Mouse (Mus musculus): ENCODE data around the gene Antxrl.
A peak's percentile ranks its signal among the peaks of the same experiment; 100 is the strongest.

Antxrl gene

DNA sequence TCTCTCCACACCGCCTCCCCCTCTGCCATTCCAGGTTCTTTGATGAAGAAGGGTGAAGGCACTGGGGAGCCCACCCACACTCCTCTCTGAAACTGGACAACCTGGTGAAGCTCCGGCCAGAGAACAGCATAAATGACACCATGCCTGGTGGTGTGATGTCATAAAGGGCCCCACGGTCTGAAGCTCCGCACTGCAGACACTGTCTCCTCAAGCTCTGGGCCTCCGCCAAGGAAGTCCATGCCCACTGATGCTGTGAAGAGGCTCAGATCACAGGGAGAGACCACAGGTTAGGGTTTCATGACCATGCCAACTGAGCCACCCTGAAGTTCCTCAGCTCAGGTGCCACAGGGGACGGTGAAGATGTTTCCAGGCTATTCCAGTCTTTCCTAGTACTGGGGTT is at the start of gene Antxrl:
Gene Antxrl (plus strand): TSS at position 192 of the 400 bp plus-strand sequence.
- DNase-seq = no peak

DNA sequence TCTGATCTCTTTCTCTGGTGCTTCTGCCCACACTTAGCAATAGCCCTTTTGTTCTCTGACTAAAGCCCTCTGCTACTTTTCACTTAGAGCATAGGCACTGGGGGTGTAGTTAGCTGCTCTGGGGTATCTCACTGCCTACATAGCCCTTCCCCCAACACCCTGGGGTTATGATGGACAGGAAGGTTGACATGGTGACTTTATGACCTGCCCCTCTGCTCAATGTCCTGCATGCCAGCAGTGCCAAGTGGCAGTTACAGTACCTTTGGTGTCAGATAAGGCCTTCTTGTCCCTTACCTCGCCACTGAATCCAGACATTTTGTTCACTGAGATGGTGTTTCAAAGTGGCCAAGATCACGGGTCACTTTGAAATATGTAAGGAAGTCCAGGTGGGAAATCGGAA is 37.4 kb upstream of the Antxrl start, which contains the start of gene Gm30083:
Gene Gm30083 (minus strand): TSS at position 120 of the 400 bp plus-strand sequence.
- no peak for DNase-seq

DNA sequence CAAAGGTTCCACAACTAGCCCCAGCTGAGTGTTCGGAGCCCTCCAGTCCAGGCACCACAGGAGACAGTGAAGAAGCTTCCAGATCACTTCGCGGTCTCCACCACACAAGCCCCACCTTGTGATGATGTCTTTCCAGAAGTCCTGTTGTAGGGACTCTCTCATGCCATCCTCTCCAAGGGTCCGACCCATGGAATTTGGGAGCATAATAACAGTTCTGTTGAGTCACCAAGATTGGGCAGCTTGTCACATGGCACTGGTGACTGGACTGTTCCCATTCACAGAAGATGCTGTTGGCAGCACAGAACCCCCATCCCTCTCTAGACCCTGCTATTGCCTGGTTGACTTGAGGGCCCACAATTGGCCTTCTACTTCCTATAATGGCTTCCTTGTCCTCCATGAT is 36.1 kb upstream of the Antxrl start, which contains the start of gene Gm5460:
Gene Gm5460 (plus strand): TSS at position 378 of the 400 bp plus-strand sequence.
- DNase-seq = no peak

DNA sequence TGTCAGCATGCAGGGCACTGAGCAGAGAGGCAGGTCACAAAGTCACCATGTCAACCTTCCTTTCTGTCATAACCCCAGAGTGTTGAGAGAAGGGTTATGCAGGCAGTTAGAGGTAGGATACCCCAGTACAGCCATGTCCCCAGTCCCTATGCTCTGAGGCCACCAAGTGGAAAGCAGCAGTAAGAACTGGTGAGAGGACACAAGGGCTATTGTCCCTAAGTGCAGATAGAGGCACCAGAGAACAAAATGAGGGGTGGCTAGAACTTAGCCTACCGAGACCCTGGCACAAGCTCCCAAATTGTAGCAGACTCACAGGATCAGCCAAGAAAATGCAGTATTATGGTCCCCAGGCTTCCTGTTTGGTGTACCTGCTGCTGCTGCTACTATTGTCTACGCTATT is 35.6 kb upstream of the Antxrl start:
- DNase-seq = no peak

DNA sequence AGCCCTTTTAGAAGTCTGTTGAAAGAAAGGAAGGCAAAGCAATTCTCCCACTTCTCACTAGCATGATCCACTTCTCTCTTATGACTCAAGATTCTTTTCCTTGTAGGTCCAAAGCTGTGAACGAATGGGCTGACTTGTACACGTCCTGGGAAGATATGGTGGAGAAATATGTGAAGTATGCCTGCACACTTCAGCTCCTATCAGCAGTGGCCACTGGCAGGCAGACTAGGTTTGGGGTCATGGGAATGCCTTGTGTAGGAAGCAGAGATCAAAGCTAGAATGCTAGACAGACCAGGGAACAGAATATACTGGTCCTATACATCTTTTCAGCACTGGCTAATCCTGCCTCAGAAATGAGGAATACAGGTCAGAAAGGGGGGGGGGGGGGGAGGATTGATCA is 25.8 kb upstream of the Antxrl start:
- DNase-seq = no peak

DNA sequence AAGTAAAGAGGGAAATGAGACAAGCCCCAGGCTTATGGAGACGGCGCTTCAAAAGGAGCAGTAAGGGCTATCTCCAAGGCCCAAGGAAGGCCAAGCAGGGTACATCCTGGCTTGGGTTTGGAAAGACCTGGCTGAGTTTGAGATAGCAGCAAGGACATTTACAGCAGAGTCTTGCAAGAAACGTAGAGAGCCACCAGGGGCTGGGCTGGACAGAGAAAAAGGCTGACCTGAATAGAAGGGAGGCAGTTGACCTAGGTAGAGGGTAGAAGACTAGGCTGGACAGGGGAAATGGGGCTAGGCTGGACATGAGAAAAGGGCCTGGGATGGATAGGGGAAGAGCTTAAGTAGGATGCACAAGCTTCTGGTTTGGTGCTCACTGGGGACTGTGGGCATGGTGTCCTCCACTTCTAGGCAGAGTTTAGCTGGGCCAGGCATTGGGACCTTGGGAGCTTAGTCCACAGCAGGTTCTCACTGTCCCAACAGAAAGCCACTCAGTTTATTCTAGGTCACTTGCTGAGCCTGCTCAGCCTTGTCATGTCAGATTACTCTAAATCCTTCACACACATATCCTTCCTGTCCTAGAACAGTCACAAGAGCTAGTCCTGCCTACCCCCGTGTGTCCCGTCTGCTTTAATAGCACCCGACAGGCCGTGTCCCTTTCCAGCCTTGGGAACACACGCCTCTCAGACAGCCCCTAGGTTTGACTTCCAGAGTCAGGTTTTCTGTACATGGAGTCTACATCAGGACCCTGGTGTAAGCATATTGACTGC is 18.5 kb upstream of the Antxrl start:
- DNase-seq = no peak

DNA sequence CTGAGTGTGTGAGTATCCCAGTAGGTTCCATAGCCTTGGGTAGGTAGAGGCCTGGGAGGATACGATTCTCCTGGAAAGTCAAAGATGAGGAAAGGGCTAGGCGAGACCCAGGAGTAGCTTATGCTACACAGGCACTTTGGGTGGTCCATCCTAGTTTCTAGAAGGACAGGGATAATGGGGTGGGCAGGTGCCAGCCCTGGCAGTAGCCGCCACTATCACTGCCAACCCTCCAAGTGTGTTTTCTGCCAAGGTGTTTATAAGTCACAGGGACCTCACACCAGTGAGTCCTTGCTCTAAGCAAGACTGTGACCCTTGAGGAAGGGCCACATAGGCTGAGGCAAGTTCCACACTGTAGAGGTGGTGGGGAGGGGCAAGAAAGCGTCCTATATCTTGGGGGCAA is 11.3 kb upstream of the Antxrl start:
- no peak for DNase-seq

DNA sequence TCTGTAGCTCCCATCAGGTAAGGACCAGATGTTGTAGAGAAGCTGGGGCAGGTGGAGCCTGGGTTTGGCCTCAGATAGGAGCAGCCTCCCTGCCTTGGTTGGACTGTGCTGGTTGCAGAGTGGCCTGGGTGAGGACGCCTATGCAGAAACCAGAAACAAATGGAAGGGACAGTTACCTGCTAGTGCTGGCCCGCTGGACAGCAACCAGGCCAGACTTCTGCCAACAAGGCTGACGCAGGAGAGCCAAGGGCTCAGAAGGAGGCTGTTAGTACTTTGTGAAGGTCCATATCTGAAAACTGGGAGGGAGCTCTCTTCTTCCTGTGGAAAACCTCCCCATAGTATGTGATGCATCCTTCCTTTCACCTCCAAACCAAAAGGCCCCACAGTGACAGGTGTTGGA is 9.2 kb upstream of the Antxrl start:
- no peak for DNase-seq

DNA sequence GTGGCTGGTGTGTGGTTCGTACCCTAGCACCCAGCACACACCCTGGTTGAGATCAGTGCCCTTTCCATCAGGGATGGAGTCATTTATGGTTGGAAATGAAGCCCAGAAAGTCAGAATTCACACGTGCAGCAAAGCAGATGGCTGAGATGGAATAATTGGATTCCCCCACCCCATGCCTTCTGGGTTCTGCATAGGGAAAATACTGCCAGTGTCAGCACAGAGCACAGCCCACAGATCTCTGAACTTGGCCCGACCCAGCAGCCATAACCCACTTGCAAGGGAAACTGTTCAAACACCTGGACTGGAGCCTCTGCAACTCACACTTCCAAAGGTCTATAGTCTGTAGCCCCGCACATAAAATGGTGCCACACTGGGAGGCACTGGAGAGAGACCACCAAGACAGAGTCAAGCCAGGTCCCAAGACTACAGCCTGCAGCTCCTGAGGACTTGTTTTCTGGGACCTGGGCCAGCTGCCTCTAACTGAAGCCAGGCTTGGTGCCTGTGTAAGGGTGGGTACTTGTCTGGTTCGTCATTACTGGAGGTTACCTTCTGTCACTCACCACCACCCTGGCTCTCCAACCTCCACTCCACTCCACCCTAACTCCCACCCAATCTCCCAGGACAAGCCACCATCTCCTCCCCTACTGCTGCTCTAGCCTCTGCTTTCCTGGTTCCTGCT is 2.3 kb upstream of the Antxrl start:
- no peak for DNase-seq

DNA sequence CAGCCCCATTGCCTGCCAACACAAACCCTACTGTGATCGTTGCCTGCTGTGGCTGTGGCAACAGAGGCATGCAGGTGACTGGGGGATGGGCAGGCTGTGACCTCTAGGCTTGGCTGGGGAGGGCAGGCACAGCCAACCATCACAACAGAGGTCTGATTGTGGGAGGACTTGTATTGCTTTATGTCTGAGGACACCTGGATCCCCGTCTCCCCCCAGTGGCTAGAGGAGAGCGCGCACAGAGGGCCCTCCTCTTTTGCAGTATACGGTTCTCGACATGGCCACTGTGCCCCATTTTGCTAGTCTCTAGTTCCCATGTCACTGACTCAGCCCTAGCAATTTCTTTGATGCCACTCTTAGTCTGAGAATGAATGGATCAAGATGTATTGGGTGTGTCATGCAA is 19.2 kb downstream of the Antxrl start:
- DNase-seq = no peak

DNA sequence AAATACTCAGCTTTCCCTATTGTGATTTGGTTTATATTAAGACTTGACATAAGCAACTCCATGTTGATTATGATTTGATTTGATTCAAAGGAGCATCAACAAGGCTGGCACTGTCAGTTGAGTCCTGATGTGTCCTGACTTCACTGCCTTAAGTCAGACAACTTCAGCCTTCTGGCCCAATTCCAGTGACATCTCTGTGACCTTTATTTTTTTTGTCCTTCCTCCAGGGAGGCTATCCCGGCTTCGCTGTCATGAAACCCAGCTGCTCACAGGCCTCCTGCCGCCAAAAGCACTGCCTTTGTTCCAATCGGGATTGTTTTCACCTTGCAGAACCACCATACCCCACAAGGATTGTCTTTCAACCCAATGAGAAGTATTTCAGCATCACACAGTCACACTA is 22.8 kb downstream of the Antxrl start:
- DNase-seq = no peak

DNA sequence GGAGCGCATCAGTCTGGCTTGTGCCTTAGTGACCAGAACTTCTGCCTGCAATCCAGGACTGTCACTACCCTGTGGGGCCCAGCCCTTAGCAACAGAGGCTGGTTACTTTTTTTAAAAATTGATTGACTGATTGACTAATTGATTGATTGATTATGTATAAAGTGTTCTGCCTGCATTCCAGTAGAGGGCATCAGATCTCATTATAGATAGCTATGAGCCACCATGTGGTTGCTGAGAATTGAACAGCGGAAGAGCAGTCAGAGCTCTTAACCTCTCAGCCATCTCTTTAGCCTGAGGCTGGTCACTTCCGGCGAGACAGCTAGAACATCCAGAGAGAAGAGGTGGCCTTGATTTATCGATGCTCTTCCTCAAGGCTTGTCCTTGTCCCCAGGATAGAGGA is 24.7 kb downstream of the Antxrl start:
- DNase-seq = no peak

DNA sequence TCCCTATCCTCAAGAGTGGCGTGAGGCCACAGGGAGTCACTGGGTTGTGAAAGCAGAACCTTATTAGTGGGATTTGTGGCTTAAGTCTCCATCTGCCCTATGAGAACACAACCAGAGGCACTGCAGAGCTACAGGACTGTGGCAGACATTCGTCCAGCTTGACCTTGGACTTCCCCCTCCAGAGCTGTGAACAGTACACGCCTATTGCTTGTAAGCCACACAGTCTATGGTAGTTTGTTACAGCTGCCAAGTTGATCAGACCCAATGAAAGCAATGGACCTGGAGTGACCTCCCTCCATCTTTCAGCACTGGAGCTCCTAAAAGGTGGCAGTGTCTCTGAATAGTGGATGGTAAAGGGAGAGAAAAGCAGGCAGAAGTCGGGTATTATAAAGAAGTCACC is 25.8 kb downstream of the Antxrl start:
- DNase-seq = no peak

DNA sequence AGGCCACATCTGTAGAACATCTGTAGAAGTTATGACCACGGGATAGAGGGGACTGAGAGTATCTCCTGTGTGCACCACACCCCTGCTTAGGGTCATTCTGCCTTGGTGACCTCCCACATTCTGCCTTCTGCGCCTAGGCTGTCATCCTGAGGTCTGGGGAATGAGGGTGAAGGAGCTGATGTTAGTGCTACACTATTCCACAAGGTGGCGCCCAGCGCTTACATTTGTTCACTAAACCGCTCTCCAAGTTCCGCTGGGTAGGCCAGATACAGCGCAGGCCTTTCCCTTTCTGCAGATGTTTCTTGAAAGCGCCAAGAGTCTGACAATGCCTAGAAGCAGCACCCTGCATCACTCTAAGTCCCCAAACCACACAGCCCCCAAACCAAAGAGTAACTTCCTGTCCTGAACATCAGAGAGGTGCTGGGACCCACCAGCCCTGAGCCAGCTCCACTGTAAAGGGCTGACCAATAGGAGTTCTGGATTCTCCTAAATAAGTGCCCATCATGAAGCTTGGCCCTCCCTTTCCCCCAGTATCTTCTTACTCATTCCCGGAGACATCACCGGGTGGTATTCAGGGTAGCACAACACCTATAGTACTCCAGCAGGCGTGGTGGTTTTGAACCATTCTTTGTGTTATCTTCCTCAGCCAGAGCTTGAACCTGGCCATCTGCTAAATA is 28.0 kb downstream of the Antxrl start:
- DNase-seq = peak; percentile 56

DNA sequence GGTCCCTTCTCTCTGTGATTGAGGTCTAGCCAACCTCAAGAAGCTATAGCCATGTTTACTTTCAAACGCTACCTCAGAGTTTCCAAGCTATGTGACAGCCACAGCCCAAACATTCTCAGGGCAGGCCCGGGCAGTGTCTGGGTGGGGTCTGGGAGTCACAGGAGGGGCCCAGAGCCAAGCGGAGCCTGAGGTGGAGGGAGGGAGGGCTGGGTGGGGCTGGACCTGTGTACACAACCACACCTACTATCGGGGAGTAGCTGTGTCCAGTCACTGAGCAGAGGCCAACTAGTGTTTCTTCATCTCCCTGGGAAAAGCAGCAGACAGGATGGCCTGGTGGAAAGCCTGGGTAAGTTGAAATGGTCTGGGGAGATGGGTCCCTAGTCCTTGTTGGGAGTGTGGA is 33.2 kb downstream of the Antxrl start, which contains the start of gene Anxa8:
Gene Anxa8 (plus strand): TSS at position 251 of the 400 bp plus-strand sequence.
- no peak for DNase-seq

DNA sequence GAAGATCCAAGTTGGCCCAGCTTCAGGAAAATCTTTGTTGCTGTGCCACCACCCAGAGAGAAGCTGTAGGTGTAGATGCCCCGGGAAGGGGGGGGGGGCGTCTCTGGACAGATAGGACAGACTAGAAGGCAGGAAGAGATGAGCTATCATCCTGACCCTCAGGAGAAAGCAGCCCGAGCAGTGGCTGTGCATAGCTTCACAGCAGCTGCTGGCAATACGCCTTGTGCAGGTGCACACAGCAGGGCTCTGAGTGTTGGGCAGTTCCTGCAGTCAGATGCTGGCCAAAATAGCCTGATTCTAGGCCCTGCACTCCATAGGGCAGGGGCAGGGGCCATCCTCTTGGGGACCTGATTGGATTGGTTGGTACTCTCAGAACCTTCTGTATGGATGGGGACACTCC is 34.3 kb downstream of the Antxrl start:
- no peak for DNase-seq

DNA sequence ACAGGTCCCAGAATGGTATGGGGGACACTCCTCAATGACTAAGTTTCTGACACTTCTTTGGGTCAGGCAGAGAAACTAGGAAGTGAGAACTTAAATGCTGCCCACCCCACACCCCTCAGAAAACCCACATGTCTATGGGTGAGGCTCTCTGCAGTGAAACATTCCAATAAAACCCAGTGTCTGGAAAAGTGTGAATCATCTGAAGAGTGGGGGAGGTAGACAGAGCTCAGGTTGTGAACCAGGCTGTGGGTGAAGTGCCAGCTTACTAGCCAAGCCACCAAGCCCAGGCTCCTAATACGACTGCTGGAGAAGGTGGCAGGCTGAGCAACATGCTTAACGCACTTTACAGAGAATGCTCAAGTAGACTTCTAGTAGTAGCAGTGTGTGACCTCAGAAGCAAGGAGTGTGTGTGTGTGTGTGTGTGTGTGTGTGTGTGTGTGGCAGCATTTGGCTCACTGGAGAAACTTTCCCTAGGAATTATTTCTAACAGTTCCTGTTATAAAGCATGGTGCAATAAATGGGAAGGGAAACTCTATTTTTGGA is 35.4 kb downstream of the Antxrl start:
- DNase-seq = no peak

DNA sequence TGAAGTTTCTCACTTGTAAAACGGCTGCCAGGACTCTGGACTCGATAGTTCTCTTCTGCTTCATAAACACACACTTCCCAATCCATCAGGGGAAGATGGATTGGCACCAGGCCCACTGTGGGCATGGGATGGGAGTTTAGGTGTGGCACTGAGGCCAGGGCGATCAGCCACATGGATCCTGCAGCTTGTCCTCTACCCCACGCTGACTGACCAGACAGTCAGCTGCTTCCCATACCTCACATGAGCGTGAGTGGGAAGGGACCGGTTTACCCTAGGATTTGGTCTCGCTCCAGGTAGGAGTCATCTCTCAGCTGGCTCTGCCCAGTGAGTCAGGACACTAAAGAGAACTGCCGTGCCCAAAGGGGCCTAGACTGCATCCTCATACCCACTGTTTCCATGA is 37.3 kb downstream of the Antxrl start:
- DNase-seq = no peak

DNA sequence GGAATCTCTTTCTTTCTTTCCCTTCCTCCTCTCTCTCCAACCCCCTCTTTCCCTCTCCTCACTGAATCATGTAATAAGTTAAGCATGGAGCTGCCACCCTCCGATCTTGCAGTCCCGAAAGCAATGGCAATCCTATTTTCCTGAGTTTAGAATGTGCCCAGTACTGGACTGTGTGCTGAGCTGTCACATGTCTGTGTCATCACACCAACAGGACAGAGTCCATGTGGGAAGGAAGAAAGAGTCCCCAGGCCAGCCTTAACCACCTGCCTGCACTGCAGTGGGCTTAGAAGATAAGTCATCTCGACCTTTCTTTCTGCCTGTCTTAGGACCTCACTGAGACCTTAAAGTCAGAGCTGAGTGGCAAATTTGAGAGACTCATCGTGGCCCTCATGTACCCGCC is 39.0 kb downstream of the Antxrl start:
- DNase-seq = no peak

DNA sequence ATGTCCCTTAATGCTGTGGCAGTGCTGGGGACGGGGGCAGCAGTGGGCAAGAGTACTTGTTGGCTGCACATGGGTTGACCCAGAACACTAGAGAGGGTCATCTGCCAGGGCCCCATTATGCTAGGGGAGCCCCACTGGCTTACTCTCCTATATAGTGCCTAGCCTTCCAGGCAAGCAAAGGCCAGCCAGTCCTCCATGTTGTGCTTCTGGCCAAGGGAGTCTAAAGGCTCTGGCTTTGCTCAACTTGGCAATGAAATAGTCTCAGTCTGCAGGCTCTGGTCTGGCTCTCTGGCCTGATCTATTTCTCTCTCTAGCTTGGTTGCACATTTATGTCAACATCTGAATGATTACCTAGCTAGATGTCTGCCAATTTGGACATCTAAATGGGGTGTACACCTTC is 40.3 kb downstream of the Antxrl start:
- DNase-seq = no peak

DNA sequence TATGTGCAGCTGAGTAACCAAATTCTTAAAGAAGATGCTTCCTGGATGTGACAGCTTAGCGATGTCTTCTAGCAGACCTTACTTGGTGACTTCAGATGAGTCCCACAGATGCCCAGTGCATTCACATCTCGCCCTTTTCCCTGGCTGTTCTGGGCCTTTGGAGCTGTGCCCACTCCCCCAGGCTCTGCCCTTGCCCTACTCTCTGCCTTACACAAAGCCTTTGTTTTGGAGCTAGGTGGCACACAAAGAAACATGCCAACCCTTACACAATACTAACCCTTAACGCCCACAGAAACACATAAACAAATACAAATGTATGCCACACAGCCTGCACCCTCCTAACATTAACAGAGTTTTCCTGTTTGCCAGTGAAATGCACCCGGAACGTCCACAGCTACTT is 43.7 kb downstream of the Antxrl start:
- DNase-seq = no peak

DNA sequence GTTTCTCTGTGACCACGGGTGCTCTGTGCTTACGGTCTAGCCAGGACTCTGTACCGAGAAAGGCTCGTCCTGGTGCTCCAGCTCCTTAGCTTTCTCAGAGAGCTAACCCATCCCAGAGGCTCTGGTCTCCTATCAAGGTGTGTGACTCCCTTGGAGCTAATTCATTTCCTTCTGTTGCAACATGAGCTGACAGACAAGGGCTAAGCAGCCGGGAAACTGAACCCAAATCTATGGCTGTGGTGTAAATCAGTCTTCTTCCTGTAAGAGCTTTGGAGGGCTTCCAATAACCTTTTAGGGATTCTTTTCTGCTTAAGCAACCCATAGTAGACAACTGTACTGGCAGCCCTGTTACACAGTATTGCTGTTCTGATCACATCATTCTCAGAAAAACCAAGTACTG is 50.1 kb downstream of the Antxrl start, which contains the start of gene A630023A22Rik:
Gene A630023A22Rik (minus strand): TSS at position 154 of the 400 bp plus-strand sequence.
- DNase-seq = no peak

DNA sequence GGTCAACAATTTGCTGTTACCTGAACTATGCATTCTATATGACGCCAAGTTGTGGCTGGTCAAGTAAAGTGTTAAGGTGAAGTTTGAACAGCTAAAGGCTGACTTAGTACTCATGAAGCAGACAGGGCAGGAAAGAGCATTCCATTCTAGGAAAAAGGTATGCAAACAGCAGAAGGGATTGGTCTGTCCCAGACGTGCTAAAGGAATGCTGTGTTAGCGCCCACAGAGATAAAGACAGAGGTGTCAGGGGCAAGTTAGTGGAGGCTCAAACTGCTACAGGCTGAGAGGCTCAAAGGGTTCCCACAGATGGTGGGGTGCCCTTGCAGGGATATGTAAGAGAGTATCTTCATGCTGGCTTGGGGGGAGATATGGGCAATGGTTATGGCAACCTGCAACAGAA is 51.3 kb downstream of the Antxrl start:
- no peak for DNase-seq

All from layer of hippocampus, adult 9-11 months (tissue).